Mouse (Mus musculus) embryonic fibroblast, embryonic 13.5 days (primary cell): Measurements from ENCODE around the gene Slc24a3. TPM values are rescaled to one million over a fixed set of nuclear protein-coding genes. Genes with fewer than 3 reads are reported as not detected.

Experiments used
- H3K27ac ChIP-seq: 2 replicates; pipeline ENCODE4 v1.5.1; 2012; ENCODE audit warnings: low read length, control low read depth, inconsistent platforms; ENCODE audit not compliant: insufficient read depth
- H3K4me1 ChIP-seq: 2 replicates; pipeline ENCODE4 v1.6.1; 2011; ENCODE audit warnings: low read length; ENCODE audit not compliant: control insufficient read depth, insufficient read depth
- H3K4me3 ChIP-seq: 2 replicates; pipeline ENCODE4 v1.5.1; 2011; ENCODE audit warnings: mild to moderate bottlenecking, control low read depth, low read length; ENCODE audit not compliant: insufficient read depth
- CTCF ChIP-seq: IDR thresholded peaks from 2 replicates; pipeline ENCODE4 v1.5.1; 2011; ENCODE audit warnings: mild to moderate bottlenecking, control low read depth, low read length, moderate library complexity, borderline replicate concordance; ENCODE audit not compliant: insufficient read depth
- POLR2A ChIP-seq: IDR thresholded peaks from 2 replicates; pipeline ENCODE4 v1.6.1; 2011; ENCODE audit warnings: low read depth, mild to moderate bottlenecking, control low read depth, low read length, moderate library complexity
- polyA plus RNA-seq: library from polyadenylated mRNA; stranded (reverse); fragments of >200 nt; gene quantifications from 2 replicates; pipeline ENCODE4 v1.2.4, GENCODE M21; 2011; ENCODE audit warnings: low read depth; ENCODE audit not compliant: missing spikeins, insufficient read length

The Slc24a3 gene
- polyA plus RNA-seq, 1 experiment: 9.5 TPM

DNA sequence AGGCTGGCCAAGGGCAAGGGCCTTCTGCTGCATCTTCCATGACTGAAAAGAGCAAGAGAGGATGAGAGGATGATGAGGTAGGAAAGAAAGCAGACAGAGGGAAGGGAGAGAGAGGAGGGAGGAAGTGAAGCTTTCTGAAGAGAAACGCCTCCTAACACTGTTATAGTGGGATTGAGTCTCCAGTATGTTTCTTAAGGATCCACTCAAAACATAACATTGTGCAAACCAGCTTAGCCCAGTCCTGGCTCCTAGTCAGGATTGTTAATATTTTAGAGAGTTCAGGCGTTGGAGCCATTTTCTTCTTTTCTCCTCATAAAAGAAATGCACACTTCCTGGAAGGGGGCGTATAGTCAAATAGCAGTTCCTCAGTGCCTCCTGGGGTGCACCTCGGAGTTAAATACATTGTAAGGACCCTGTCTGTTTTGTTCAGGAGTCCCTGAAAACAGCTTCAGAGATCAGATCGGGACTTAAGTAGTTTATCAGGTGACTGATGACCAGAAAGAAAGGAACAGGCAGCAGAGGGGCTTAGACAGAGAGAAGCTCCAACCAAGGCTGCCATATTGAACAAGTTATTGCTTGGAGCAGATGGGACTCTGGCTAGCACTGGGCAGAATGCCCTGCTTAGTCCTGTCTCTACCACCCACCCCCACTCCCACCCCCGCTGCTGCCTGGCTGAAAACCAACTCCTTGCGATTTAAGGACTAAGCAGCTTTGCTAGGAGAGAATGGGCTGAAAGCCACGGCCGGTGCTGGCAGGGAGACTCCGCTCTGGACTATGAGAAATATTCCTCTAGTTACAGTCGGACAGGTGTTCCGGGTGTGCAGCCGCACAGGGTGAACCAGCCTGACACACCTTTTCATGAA lies 215.6 kb downstream of the Slc24a3 start:
- Histone ChIP-seq H3K4me1 (no peaks in the 10 kb centered on the region), H3K27ac (no peak overlapping the region), H3K4me3 (no peak overlapping the region)
- TF ChIP-seq CTCF: no peak
- no peak for TF ChIP-seq POLR2A

DNA sequence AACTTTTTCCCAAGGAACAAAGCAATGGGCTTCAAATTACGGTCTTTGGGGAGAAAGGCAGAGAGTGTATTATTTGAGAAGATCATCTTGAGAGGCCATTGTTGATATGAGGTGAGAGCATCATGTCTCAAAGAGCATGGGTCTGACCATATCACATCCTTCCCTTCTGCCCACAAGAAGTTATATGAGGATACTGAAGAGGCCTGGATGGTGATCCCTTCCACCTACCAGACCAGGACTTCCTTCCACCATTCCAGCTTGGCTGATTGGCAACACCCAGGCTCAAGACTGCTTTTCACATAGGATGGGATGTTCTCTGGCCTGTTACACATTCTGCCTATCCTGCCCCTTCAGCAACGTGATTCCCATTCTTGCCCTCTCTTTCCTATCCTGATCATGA lies 216.7 kb downstream of the Slc24a3 start:
- no peak for TF ChIP-seq CTCF
- TF ChIP-seq POLR2A: no peak
- Histone ChIP-seq H3K4me3 (no peak overlapping the region), H3K4me1 (no peaks in the 10 kb centered on the region), H3K27ac (no peak overlapping the region)

DNA sequence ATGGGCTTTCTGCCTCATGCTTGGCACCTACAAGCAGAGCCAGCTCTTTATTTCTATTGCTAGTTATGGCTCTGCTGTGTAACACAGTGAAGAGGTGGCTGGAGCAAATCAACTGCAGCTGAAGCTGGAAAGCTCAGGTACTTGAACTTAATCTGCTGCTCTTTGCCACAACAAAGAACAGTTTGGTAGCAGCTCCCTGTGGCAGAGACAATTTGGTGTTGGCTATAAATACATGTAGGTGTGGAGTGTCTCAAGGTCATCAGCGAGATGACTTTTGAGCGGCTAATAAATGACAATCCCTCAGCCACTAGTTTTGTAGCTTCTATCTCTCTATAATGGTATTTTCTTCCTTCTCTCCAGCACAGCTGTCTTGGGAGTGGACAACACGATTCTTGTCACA lies 217.7 kb downstream of the Slc24a3 start:
- H3K27ac ChIP-seq: no peak overlapping the region
- no peak for TF ChIP-seq CTCF
- TF ChIP-seq POLR2A: no peak
- no peak overlapping the region for H3K4me3 ChIP-seq
- no peaks in the 10 kb centered on the region for H3K4me1 ChIP-seq

DNA sequence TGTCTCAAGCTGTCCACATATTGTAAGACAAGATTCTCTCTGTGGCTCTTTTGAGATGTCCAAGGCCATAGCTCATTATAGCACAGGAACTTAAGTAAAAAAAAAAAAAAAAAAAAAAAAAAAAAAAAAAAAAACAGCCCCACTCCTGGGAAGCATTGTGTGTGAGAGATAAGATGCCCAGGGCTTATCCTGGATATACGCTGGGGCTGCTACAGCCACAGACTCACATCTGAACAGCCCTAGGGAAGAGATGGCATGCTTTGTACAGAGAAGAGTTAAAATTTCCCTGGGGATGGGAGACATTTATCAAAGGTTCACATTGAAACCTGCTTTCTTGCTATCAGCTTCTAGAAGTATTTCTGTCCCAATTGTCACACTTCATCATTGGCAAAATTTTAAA lies 218.2 kb downstream of the Slc24a3 start:
- H3K4me1 ChIP-seq: no peaks in the 10 kb centered on the region
- TF ChIP-seq CTCF (no peak), POLR2A (no peak)
- no peak overlapping the region for H3K4me3 ChIP-seq
- no peak overlapping the region for H3K27ac ChIP-seq

DNA sequence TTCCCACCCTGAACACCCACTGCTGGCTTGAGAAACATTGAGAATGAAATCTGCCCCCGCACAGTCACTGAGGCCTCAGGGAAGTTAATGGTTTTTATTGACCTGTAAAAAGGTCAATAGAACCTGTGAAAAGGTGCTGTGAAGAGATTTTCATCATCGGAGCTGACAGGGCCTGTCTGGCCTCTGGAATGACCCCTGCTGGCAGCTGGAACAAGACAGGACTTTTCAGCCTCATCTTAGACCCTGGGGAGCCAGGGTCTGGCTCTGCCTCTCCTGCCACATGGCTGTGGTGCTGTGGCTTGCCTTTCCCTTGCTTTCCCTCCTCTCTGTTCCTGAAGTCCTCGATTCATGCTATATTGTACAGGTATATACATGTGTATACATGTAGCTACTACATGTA lies 228.2 kb downstream of the Slc24a3 start:
- no peak for TF ChIP-seq POLR2A
- no peak for TF ChIP-seq CTCF
- Histone ChIP-seq H3K27ac (no peak overlapping the region), H3K4me3 (no peak overlapping the region), H3K4me1 (no peaks in the 10 kb centered on the region)

DNA sequence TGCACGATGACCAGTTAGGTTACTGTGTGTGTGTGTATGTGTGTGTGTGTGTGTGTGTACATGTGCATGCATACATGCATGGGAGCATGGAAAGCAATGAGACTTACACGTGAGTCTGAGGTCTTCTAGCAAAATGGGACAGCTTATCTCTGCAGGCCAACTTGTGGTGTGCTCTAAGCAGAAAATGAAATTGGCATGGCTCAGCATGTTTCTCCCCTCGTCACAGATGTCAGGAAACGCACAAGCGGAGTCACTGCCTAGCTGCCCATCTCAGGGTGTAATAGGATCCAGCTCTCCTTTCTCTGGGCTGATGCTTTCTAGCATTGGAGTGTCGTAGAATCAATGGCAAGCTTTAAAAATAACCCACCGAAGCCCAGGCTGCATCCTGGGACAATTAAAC lies 229.0 kb downstream of the Slc24a3 start:
- TF ChIP-seq CTCF (no peak), POLR2A (no peak)
- no peak overlapping the region for H3K4me3 ChIP-seq

DNA sequence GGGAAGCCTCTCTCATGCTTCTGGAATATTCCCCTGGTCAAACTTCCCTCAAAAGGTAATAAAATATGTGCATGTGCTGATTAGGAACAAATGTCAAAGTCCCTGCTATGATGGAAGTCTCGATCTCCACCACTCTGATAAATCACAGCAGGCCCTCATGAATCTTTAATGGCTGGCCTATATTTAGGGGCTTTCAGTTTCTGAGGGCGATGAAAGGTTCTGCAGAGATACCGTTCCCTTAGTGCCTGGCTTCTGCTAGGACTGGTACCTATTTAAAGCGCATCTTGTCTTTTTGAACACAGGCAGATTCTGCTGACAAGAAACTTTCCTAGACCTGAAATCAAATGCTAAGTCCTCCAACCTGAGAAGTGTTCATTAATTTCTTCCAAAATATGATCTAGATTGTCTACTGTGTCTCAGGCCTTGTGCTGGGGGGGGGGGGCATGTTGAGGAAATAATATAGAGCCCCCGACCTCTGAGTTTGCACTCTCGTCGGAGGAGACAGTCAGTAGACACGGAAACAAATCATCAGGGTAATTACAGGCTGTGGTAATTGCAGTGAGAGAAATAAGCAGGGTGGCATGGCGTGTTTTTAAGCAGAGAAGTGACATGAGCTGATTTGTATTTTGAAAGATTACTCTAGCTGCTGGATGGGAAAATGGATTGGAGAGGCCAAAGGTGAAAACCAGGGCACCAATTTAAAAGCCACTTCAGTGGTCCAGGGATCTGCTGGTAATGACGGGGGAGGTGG lies 230.1 kb downstream of the Slc24a3 start:
- Histone ChIP-seq H3K27ac (no peak overlapping the region), H3K4me1 (no peaks in the 10 kb centered on the region), H3K4me3 (no peak overlapping the region)
- TF ChIP-seq POLR2A (no peak), CTCF (no peak)

More for the DNA sequence above, 229.0 kb downstream of the Slc24a3 start:
- Histone ChIP-seq H3K27ac (no peak overlapping the region), H3K4me1 (no peaks in the 10 kb centered on the region)

DNA sequence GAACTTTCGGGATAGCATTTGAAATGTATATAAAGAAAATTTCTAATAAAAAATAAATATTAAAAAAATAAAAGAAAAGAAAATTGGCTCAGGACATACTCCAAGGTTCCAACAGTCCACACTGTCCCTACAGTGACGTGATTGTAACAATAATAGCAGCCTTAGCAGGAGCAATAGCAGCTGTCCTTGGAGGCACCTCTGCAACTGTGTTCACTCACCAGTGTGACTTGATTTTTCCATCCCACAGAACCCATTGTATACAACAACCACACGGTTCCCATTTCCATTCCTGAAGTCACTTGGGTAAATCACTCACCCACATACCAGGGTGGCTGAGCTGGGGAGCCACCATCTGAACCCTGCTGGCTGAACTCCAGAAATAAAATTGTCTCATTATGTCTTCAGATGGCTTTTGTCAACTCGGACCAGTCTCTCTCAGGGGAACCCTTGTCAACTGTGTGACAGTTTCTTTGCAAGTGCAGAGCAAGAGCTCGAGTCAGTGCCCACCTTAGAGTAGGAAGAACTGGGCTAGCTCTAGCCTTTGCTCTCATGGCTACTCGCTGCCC lies 233.8 kb downstream of the Slc24a3 start:
- TF ChIP-seq CTCF: no peak
- H3K4me3 ChIP-seq: no peak overlapping the region
- H3K27ac ChIP-seq: no peak overlapping the region
- no peaks in the 10 kb centered on the region for H3K4me1 ChIP-seq

DNA sequence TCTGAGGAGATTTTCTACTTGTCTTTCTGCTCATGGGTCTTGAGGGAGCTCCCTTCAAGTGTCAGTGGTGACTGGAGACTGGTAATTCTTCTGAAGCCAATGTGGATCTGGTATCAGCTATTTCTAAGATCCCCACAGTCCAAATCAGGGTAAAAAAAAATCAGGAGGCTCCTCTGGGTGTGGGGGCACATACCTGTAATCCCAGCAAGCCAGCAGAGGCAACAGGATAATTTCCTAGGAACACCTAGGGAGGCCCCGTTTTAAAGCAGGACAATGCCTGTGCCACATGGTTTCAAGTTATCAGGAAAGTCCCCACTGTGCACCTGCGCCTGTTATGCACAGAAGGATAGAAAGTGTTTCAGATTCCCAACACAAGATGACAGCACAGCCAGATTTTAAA lies 234.4 kb downstream of the Slc24a3 start:
- Histone ChIP-seq H3K4me1 (no peaks in the 10 kb centered on the region), H3K4me3 (no peak overlapping the region), H3K27ac (no peak overlapping the region)
- TF ChIP-seq CTCF (no peak), POLR2A (no peak)

DNA sequence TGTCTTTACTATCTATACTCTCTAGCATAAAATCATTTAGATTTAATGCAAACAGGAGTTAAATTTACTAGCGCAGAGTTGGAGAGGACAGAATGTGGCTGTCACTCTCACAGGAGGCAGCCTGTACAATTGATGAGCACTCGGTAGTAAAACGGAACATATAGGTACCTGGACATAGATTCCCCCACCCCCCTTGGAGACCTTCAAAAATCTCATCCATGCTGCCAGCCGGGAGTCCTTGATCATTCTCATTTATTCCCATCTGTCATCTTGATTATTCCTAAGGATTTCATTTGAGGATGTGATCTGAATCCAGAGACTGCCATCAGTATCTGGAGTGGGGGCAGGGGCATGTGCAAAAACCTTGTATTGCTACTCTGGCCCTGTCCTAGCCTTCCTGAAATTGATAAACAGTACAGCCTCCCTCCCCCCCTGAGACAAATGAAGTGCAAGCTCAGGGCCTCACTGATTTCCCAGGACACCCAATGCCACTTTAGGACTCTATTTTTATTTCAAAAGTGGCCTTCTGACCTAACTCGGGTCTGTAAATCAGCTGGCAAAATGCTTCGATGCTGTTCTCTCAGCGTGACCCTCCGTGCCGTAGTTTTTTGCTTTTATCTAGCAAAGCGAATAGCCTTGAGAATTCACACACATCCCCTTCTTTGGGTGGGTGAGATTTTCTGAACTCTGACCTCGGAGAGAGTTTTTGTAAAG lies 237.4 kb downstream of the Slc24a3 start:
- Histone ChIP-seq H3K4me3 (no peak overlapping the region), H3K4me1 (no peaks in the 10 kb centered on the region), H3K27ac (no peak overlapping the region)
- TF ChIP-seq CTCF: no peak
- TF ChIP-seq POLR2A: no peak

DNA sequence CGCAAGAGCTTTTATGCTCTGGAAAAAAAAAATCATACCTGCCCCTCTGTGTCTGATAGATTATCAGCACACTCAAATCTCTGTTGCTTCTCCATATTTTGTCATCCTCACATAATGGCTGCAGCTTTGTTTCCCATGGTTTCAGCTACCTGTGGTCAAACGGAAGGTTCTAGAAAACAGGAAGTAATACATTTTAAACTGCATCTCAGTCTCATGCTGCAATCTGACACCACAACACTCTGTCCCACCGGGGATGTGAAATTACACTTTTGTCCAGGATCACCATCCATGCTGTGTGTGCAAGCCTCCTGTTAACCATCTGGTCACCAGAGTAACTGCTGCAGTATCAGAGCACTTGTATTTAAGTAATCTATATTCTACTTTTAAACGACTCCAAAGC lies 238.2 kb downstream of the Slc24a3 start:
- Histone ChIP-seq H3K4me3 (no peak overlapping the region), H3K27ac (no peak overlapping the region), H3K4me1 (no peaks in the 10 kb centered on the region)
- TF ChIP-seq CTCF (no peak), POLR2A (no peak)
